Mouse (Mus musculus) embryo, embryonic 10.5 days (tissue): ENCODE data around the gene Lmx1b.

ENCODE experiments used
- DNase-seq: peaks from one replicate; pipeline ENCODE4 v3.0.0-alpha.2; 2015; ENCODE audit warnings: low spot score

Gene Lmx1b

GRCm38 (mm10) chr2:33643721-33644713, 3.7 kb upstream of the Lmx1b start:
- peak; percentile 35 for DNase-seq

DNA sequence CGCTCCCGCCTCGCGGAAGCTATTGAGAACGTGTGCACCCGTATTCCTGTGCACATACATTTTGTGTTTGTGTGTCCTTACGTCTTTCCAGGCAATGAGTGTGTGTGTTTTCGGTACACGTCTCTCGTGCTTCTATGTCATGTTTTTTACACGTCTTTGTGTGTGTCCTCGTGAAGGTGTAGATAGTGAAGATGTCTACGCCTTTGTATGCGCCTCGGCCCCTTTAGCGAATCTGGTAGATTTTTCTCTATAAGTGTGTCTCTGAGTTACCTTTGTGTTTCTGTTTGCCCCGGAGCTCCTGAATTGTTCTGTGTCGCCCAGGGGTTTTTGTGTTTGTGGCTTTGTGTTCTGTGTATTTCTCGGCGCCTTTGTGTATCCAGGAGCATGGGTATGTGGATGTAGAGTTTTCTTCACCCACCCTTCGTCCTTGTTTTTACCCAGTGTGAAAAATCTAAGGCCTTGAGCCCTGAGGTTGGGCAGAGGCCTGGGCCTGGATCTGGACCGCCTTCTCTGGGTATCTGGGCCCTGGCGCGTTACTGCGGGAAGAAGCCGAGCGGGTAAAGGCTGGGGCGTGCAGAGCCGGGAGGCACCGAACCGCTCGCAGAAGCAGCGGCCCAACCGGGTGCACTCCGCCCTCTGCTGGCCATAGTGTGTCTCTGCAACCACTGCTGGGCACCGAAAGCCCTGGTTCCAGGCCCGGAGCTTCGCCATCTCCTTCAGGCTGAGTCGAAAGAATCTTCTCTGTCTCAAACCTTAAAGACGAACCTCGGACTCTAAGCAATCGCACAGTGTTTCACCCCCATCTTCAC, 2.5 kb upstream of the Lmx1b start:
- peak; percentile 95 for DNase-seq

GRCm38 (mm10) chr2:33641859-33642571, 1.7 kb upstream of the Lmx1b start:
- DNase-seq: peak; percentile 61

- peak; percentile 86 for DNase-seq
These were observed 907 bp upstream of the Lmx1b start for GRCm38 (mm10) chr2:33640978-33641858.

- DNase-seq: peak; percentile 68
These were observed 775 bp downstream of the Lmx1b start for GRCm38 (mm10) chr2:33639301-33640170.

- peak; percentile 48 for DNase-seq
These were observed 2.1 kb downstream of the Lmx1b start for GRCm38 (mm10) chr2:33638141-33638733.

DNA sequence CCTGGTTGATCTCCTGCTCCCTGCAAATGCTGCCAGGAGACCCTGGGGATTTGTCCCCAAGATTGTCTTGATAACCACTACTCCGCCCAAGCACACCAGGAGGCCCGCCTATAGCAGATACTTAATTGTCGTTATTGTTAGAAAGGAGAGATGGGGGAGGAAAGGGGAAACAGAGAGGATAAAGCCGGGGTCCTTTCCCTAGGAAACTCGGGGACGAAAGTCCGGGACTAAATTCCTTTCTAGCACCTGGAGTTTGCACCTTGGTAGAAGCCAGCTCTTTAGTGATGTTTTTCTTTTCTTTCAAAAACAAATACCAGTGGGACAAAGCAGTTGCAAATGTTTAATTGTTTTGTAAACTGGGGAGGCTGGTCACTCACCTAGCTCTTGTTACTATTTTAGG, 3.0 kb downstream of the Lmx1b start:
- DNase-seq: peak; percentile 55

DNA sequence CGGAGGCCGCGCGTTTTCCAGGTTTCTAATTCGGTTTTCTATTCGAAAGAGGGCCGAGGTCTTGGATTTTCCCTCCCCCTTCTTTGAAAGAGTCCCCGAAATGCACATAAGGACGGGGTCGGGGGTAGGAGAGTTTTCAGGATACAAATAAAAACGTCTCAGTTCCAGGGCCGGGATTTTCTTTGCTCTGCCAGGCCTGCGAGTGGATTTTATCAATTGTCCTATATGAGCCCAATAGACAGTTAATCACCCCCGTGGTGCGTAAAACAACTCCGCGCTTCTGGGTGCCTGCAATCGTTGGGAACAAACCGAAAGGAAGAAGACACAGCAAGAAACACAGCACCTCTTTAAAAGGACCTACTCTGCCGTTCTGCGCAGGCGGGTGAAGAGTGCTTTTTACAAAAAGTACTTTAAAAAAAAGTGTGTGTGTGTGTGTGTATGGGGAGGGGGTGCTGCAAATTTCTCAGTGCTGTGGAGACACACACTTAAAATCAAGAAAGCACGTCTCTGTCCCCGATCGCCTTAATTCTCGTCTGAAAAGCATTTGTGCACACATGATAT, 3.6 kb downstream of the Lmx1b start:
- DNase-seq: peak; percentile 51

- peak; percentile 66 for DNase-seq
These were observed 4.2 kb downstream of the Lmx1b start for GRCm38 (mm10) chr2:33636117-33636521.

DNA sequence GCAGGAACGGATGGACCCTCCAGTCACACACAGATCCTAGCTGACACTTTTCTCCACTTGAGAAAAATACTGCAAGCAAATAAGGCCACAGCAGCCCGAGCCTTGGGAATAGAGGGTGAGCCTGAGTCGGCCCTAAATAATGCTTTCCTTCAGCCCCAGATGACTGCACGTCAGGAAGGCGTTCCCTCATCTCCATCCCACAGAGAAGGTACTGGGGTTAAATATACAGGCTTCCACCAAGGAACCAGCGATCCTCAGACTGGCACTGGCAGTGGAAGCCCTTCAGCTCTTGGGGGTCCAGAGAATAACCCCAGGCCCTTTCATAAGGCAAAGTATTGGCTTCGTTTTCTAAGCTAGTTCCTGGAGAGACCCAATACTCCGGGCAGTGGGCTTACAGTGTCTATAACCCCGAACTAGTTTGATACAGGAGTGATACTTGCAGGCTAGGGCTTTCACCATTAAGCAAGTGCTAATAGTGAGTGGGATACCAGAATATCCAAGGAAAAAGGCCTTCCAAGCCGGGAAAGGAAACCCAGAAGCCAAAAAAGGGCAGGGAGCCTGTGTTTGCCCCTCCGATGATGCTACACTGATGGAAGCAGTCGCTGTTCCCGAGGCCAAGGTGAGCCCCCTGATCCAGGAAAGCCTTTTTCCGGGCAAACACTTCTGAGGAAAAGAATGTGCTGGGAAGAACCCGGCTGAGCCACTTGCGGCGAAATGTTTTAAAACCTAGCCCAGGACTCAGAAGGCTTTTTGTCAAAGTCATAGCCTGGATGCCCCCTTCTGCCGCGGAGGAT, 4.8 kb downstream of the Lmx1b start:
- DNase-seq: peak; percentile 54

DNA sequence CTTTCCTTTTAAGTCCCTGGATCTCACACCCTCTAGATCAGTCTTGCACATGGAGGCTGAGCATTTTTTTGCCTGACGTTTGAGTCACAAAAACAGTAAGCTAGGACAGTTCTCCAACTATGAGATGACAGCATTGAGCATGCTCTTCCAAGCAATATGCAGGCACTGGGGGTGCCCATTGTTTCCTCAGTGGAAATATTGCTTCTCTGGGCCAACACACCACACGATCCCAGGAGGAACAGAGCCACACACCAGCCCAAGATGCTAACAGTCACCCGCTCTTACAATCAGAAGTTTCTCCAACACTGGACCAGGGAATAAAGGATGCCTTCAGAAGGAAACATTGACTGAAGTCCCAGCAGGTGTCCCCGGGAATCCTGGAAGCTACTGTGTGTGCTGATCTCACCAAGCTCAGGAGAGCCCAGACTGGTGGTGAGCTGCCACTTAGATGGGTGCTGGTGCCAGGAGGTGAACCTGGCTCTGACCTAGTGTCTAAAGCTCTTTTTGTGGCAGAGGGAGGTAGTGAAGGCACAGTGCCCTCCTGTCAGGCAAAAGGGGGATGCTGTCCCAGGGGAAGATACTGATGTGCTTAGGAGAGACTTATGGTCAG, 5.7 kb downstream of the Lmx1b start:
- no peak for DNase-seq

DNA sequence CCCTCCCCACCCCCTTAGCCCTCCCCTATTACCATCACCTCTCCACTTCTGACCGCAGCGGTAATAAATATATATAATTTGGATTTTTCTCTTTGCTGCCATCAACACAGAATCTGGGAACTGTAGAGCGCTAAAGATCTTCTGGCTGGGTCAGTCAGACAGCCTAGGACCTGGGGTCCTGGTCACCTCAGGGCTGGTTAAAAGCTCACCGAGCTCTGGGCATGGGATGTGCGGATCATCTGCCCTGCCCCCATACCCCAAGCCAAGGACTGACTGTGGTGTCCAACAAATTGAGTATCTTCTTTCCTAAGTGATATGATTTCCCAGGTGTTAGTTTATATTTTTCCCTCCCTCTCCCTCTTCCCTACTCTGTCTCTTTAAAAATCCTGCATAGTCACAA, 6.4 kb downstream of the Lmx1b start:
- no peak for DNase-seq

DNA sequence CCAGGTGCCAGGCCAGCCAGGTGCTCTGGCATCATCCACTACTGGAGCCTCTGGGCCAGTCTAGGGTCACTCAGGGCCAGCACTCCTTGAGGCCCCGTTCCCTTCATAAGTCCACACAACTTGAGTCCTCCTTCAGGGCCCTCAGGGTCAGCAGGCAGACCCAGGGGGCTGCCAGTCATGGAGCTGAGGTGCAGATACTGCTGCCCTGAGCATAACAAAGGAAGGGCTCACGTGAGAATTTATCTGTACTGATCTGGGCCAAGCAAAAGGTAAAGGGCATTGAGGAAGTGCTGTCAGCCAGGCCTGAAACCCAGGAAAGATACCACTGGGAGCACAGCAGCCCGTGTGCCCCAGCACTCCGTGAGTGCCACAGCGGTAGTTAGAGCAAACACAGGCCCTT, 7.1 kb downstream of the Lmx1b start:
- peak; percentile 27 for DNase-seq

GRCm38 (mm10) chr2:33632551-33633059, 7.7 kb downstream of the Lmx1b start:
- no peak for DNase-seq

DNA sequence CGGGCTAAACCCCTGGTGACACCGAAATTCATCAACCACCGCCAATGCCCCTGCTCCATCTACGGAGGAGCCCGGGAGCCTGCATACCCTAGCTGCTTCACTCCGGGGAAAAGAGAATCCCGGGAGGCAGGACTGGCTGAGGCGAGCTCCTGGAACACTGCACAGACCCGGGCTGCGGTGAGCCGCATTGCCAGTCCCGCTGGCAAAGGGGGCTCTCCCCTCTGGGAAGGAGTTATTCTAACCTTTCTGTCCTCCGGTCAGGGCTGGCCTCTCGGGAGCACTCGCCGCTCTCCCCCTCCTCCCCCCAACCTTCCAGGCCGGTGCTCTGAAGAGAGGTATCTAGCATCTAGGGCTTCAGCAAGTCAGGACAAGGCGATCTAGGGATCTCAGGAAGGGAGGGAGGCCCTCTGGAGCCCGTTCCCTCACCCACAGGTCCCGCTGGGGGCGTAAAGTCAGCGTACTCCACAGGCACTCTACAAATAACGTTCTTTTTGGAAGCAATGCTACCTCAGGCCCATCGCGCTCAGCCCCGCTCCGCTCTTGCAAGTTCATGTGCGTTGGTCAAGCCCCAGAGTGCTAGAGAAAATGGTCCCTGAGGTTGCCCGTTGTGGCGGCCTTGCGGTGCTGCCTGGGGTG, 8.5 kb downstream of the Lmx1b start:
- DNase-seq: peak; percentile 72

- DNase-seq: peak; percentile 63
These were observed 9.1 kb downstream of the Lmx1b start for GRCm38 (mm10) chr2:33631022-33631707.
